Mouse (Mus musculus) MEL (cell line): ENCODE measurements around the gene Hist2h4. TPM values are rescaled to one million over a fixed set of nuclear protein-coding genes. Genes with fewer than 3 reads are reported as not detected.
"Not testable (repeated sequence)": the region's sequence is repeated elsewhere in the genome, so short reads cannot be mapped to it uniquely, and the experiment has no call there.

ENCODE experiments used
- DNase-seq: peaks from one replicate; pipeline ENCODE4 v3.0.0; 2011; ENCODE audit warnings: low read depth, low spot score
- H3K27ac ChIP-seq: 2 replicates; pipeline ENCODE4 v1.5.1; 2012; ENCODE audit warnings: low read depth, mild to moderate bottlenecking, control low read depth, low read length, moderate library complexity; ENCODE audit not compliant: control insufficient read depth
- H3K27me3 ChIP-seq, 2 experiments: fragments of 150-350 bp in 1 of 2; sonication (generic) in 1 of 2; 2 replicates each; pipeline ENCODE4 v1.6.1; 2012; ENCODE audit warnings: low read length in 2 of 2, mild to moderate bottlenecking in 2 of 2, improper control_type of control experiment in 1 of 2, moderate library complexity in 1 of 2; ENCODE audit not compliant: insufficient read depth in 2 of 2, control insufficient read depth in 1 of 2
- H3K36me3 ChIP-seq, 2 experiments: 2 replicates each; pipeline ENCODE4 v1.6.1; 2012 to 2014; ENCODE audit warnings: low read length in 2 of 2, improper control_type of control experiment in 1 of 2, inconsistent platforms in 1 of 2, mild to moderate bottlenecking in 1 of 2; ENCODE audit not compliant: insufficient read depth in 2 of 2, control insufficient read depth in 1 of 2
- H3K4me1 ChIP-seq, 2 experiments: fragments of 150-350 bp in 1 of 2; sonication (generic) in 1 of 2; 2 replicates each; pipeline ENCODE4 v1.6.1; 2012; ENCODE audit warnings: low read length in 2 of 2, improper control_type of control experiment in 1 of 2, mild to moderate bottlenecking in 1 of 2; ENCODE audit not compliant: insufficient read depth in 2 of 2, control insufficient read depth in 1 of 2
- H3K4me3 ChIP-seq, 2 experiments: fragments of 150-350 bp in 1 of 2; sonication (generic) in 1 of 2; 2 replicates each; pipeline ENCODE4 v1.5.1; 2012; ENCODE audit warnings: low read depth in 2 of 2, low read length in 2 of 2, mild to moderate bottlenecking in 2 of 2, moderate library complexity in 2 of 2, control low read depth in 1 of 2, improper control_type of control experiment in 1 of 2; ENCODE audit not compliant: control insufficient read depth in 1 of 2, insufficient read depth in 1 of 2
- H3K79me2 ChIP-seq: 2 replicates; pipeline ENCODE4 v1.6.1; 2012; ENCODE audit warnings: mild to moderate bottlenecking, low read length, moderate library complexity; ENCODE audit not compliant: control insufficient read depth, poor library complexity, insufficient read depth
- H3K9ac ChIP-seq: 2 replicates; pipeline ENCODE4 v1.6.1; 2012; ENCODE audit warnings: low read depth, mild to moderate bottlenecking, control low read depth, low read length, moderate library complexity; ENCODE audit not compliant: control insufficient read depth, poor library complexity, severe bottlenecking
- H3K9me3 ChIP-seq: fragments of 150-350 bp; sonication (generic); replicated peaks from 2 replicates; pipeline ENCODE4 v1.6.1; 2012; ENCODE audit warnings: mild to moderate bottlenecking, low read length, improper control_type of control experiment, moderate library complexity; ENCODE audit not compliant: insufficient read depth
- CHD1 ChIP-seq: IDR thresholded peaks from 2 replicates; pipeline ENCODE4 v1.6.1; 2012; ENCODE audit warnings: low read depth, mild to moderate bottlenecking, inconsistent platforms, low read length, improper control_type of control experiment
- GABPA ChIP-seq: IDR thresholded peaks from 2 replicates; pipeline ENCODE4 v1.6.1; 2012; ENCODE audit warnings: low read depth, mild to moderate bottlenecking, inconsistent platforms, low read length, improper control_type of control experiment, moderate library complexity
- GATA1 ChIP-seq: IDR thresholded peaks from 2 replicates; pipeline ENCODE4 v1.6.1; 2011; ENCODE audit warnings: low read depth, low read length, improper control_type of control experiment
- HCFC1 ChIP-seq: IDR thresholded peaks from 2 replicates; pipeline ENCODE4 v1.6.1; 2012; ENCODE audit warnings: low read depth, mild to moderate bottlenecking, inconsistent platforms, low read length, improper control_type of control experiment, moderate library complexity
- MAX ChIP-seq: IDR thresholded peaks from 2 replicates; pipeline ENCODE4 v1.6.1; 2011; ENCODE audit warnings: low read length, improper control_type of control experiment
- MAZ ChIP-seq: IDR thresholded peaks from 2 replicates; pipeline ENCODE4 v1.6.1; 2012; ENCODE audit warnings: low read depth, mild to moderate bottlenecking, inconsistent platforms, low read length, improper control_type of control experiment
- MEF2A ChIP-seq: IDR thresholded peaks from 2 replicates; pipeline ENCODE4 v1.6.1; 2014; ENCODE audit warnings: low read depth, mild to moderate bottlenecking, inconsistent platforms, low read length, improper control_type of control experiment; ENCODE audit not compliant: poor library complexity, insufficient replicate concordance, severe bottlenecking; ENCODE audit errors: extremely low read depth
- MYC ChIP-seq: IDR thresholded peaks from 2 replicates; pipeline ENCODE4 v1.6.1; 2011; ENCODE audit warnings: low read depth, mild to moderate bottlenecking, low read length, improper control_type of control experiment, moderate library complexity
- NRF1 ChIP-seq: IDR thresholded peaks from 2 replicates; pipeline ENCODE4 v1.6.1; 2014; ENCODE audit warnings: low read depth, mild to moderate bottlenecking, inconsistent platforms, low read length, improper control_type of control experiment, moderate library complexity; ENCODE audit not compliant: poor library complexity, insufficient read depth, severe bottlenecking
- POLR2A ChIP-seq, 2 experiments: IDR thresholded peaks; 2 replicates each; pipeline ENCODE4 v1.6.1; 2011 to 2012; ENCODE audit warnings: low read length in 2 of 2, mild to moderate bottlenecking in 2 of 2, control low read depth in 1 of 2, improper control_type of control experiment in 1 of 2, low read depth in 1 of 2, moderate library complexity in 1 of 2; ENCODE audit not compliant: control insufficient read depth in 1 of 2, insufficient read depth in 1 of 2, poor library complexity in 1 of 2
- POLR2AphosphoS5 ChIP-seq: IDR thresholded peaks from 2 replicates; pipeline ENCODE4 v1.6.1; 2012; ENCODE audit warnings: low read depth, borderline replicate concordance, mild to moderate bottlenecking, inconsistent platforms, low read length, moderate library complexity, mixed read lengths
- RCOR1 ChIP-seq: IDR thresholded peaks from 2 replicates; pipeline ENCODE4 v1.6.1; 2012; ENCODE audit warnings: low read depth, mild to moderate bottlenecking, inconsistent platforms, low read length, improper control_type of control experiment
- SMC3 ChIP-seq: IDR thresholded peaks from 2 replicates; pipeline ENCODE4 v1.6.1; 2011; ENCODE audit warnings: low read depth, low read length, improper control_type of control experiment
- TCF12 ChIP-seq: IDR thresholded peaks from 2 replicates; pipeline ENCODE4 v1.6.1; 2014; ENCODE audit warnings: low read depth, mild to moderate bottlenecking, inconsistent platforms, low read length, improper control_type of control experiment, moderate library complexity
- UBTF ChIP-seq: IDR thresholded peaks from 2 replicates; pipeline ENCODE4 v1.6.1; 2012; ENCODE audit warnings: low read depth, mild to moderate bottlenecking, inconsistent platforms, low read length, improper control_type of control experiment, moderate library complexity, borderline replicate concordance; ENCODE audit not compliant: insufficient read depth
- USF1 ChIP-seq: IDR thresholded peaks from 2 replicates; pipeline ENCODE4 v1.6.1; 2014; ENCODE audit warnings: low read depth, mild to moderate bottlenecking, inconsistent platforms, low read length, improper control_type of control experiment, moderate library complexity
- USF2 ChIP-seq, 2 experiments: IDR thresholded peaks; 2 replicates each; pipeline ENCODE4 v1.6.1; 2011 to 2012; ENCODE audit warnings: improper control_type of control experiment in 2 of 2, low read length in 2 of 2, borderline replicate concordance in 1 of 2, inconsistent platforms in 1 of 2, low read depth in 1 of 2, mild to moderate bottlenecking in 1 of 2; ENCODE audit not compliant: insufficient read depth in 1 of 2
- ZKSCAN1 ChIP-seq: IDR thresholded peaks from 2 replicates; pipeline ENCODE4 v1.6.1; 2012; ENCODE audit warnings: low read depth, mild to moderate bottlenecking, inconsistent platforms, low read length, improper control_type of control experiment, moderate library complexity
- polyA plus RNA-seq, 2 experiments: library from polyadenylated mRNA; stranded (reverse) in 1 of 2; unstranded in 1 of 2; fragments of >175 nt in 1 of 2; fragments of >200 nt in 1 of 2; gene quantifications; 2 replicates each; pipeline versions ENCODE4 v1.2.1 to v1.2.4; 2012; ENCODE audit warnings: low replicate concordance in 2 of 2, low read depth in 1 of 2; ENCODE audit not compliant: insufficient read length in 2 of 2, insufficient read depth in 1 of 2, missing spikeins in 1 of 2
- total RNA-seq: library from RNA; depleted of rRNA; stranded (reverse); fragments of 300-350 nt; gene quantifications from 2 replicates; pipeline ENCODE4 v1.2.3, GENCODE M21; 2012

Gene Hist2h4
- total and polyA plus RNA-seq, 3 experiments = 1.5 to 195 TPM; not detected in 1

GRCm38 (mm10) chr3:96240799-96241197 is 22.3 kb downstream of the Hist2h4 start:
- TF ChIP-seq GATA1 = no peak
- no peak for TF ChIP-seq POLR2A (IDR thresholded peaks at IDR 0.05; ENCODE audit: control insufficient read depth in 1 of 2, insufficient read depth in 1 of 2, low read depth in 1 of 2, low read length in 2 of 2, poor library complexity in 1 of 2)
- no peak for TF ChIP-seq RCOR1
- no peak for TF ChIP-seq GABPA
- no peak for TF ChIP-seq ZKSCAN1
- no peak for TF ChIP-seq SMC3
- TF ChIP-seq HCFC1 = no peak
- TF ChIP-seq CHD1 = no peak
- no peak for TF ChIP-seq MAZ
- no peak for TF ChIP-seq TCF12
- TF ChIP-seq MYC = no peak
- TF ChIP-seq USF1 = no peak
- no peak for TF ChIP-seq MEF2A
- no peak for TF ChIP-seq NRF1
- no peak for TF ChIP-seq USF2 (IDR thresholded peaks at IDR 0.05; ENCODE audit: borderline replicate concordance in 1 of 2, insufficient read depth in 1 of 2, low read depth in 1 of 2, low read length in 2 of 2)
- no peak for TF ChIP-seq MAX
- TF ChIP-seq UBTF = no peak
- TF ChIP-seq, all 39 proteins: peak for 0
- DNase-seq = peak; percentile 73
- Histone ChIP-seq H3K4me3 (peak overlapping the region; percentile 38 to 55), H3K27me3 (no peaks in the 10 kb centered on the region), H3K9ac (peak overlapping the region; percentile 90), H3K36me3 (peaks cover 0 to 49% of the 10 kb centered on the region in 2 experiments; a peak in 2 of 4 replicates), H3K9me3 (no peaks in the 10 kb centered on the region), H3K4me1 (peaks cover 13 to 41% of the 10 kb centered on the region in 2 experiments), H3K27ac (peak overlapping the region; percentile 92), H3K79me2 (peaks cover 7% of the 10 kb centered on the region)

GRCm38 (mm10) chr3:96239949-96240798 is 22.9 kb downstream of the Hist2h4 start, which contains the start of gene Hist2h2aa2:
Gene Hist2h2aa2, minus strand, starts transcription at chr3:96240276.
- H3K27ac ChIP-seq = peak within 1 kb of the TSS; percentile 92
- peak within 1 kb of the TSS; percentile 90 for H3K9ac ChIP-seq
- peak; percentile 94 for DNase-seq
- peak within 1 kb of the TSS; percentile 38 to 55 for H3K4me3 ChIP-seq
- H3K4me1 ChIP-seq = peaks cover 13 to 41% of the 10 kb centered on the region in 2 experiments
- not testable (repeated sequence) for H3K27me3 ChIP-seq, H3K79me2 ChIP-seq, H3K9me3 ChIP-seq
- H3K36me3 ChIP-seq = peaks cover 0 to 49% of the 10 kb centered on the region in 2 experiments; a peak in 2 of 4 replicates
- TF ChIP-seq POLR2A (IDR thresholded peaks at IDR 0.05; ENCODE audit: control insufficient read depth in 1 of 2, insufficient read depth in 1 of 2, low read depth in 1 of 2, low read length in 2 of 2, poor library complexity in 1 of 2) (peak in 1 of 2 experiments; percentile 68; a peak in 2 of 4 replicates), POLR2AphosphoS5 (0 out of 2 replicates have a peak, but pooled peaks have one; percentile 6)
